Mouse (Mus musculus): ENCODE measurements at regions not wholly inside any gene's neighbourhood (a gene's known extent, or its start where the extent isn't known, plus 50 kb on each side); places are given as distances from the start of the nearest gene placed in this dataset.

- TF ChIP-seq POLR2A (IDR thresholded peaks at IDR 0.05; ENCODE audit: low read depth, low read length), result no peak
- no peak for TF ChIP-seq CTCF (IDR thresholded peaks at IDR 0.05; ENCODE audit: borderline replicate concordance, insufficient read depth, low read length)
These were observed 149.4 kb upstream of the Slc24a2 start for GRCm38 (mm10) chr4:87379516-87380173.

All from embryonic fibroblast, embryonic 13.5 days (primary cell).